Mouse (Mus musculus) myocyte (in vitro differentiated cells): ENCODE measurements around the gene Nt5dc2.

ENCODE experiments used
- MAX ChIP-seq: IDR thresholded peaks from one replicate; pipeline ENCODE4 v1.6.1; 2011; ENCODE audit warnings: low read depth, mild to moderate bottlenecking, control low read depth
- TCF12 ChIP-seq: IDR thresholded peaks from one replicate; pipeline ENCODE4 v1.6.1; 2011; ENCODE audit warnings: mild to moderate bottlenecking, control low read depth; ENCODE audit not compliant: poor library complexity, insufficient read depth, severe bottlenecking

DNA sequence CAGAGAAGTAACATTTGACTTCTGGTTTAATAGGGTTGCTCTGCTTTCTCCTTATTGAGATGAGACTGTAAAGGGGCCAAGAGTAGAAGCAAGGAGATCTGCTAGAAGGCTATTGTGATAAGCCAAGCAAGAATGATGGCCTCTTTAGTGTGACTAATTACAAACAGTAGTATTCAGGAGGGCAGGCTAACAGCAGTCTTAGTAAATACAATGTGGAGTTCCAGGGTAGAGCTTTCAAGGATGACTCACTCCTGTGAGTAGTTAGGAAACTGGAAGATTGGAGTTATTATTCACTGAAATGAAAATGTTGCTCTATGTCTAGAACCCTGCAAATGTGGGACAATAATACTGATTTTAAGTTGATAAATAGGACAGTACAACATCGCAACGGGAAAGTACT lies 42.3 kb upstream of the Nt5dc2 start:
- TF ChIP-seq TCF12: no peak
- no peak for TF ChIP-seq MAX
